Mouse (Mus musculus) small intestine, adult 2 months (tissue): Measurements from ENCODE around the gene Ndufaf8. TPM values are rescaled to one million over a fixed set of nuclear protein-coding genes. Genes with fewer than 3 reads are reported as not detected.

Experiments used
- H3K27ac ChIP-seq: fragments of 200-500 bp; 2 replicates; pipeline ENCODE4 v1.5.1; 2012; ENCODE audit warnings: low read depth, low read length, control low read depth, inconsistent platforms; ENCODE audit not compliant: insufficient read depth
- H3K27me3 ChIP-seq: fragments of 200-500 bp; 2 replicates; pipeline ENCODE4 v1.6.1; 2012; ENCODE audit warnings: mild to moderate bottlenecking, moderate library complexity, low read length, inconsistent platforms; ENCODE audit not compliant: control insufficient read depth, insufficient read depth
- H3K36me3 ChIP-seq: fragments of 200-500 bp; 2 replicates; pipeline ENCODE4 v1.6.1; 2012; ENCODE audit warnings: mild to moderate bottlenecking, low read length, control low read depth, inconsistent platforms; ENCODE audit not compliant: control insufficient read depth, insufficient read depth
- H3K4me1 ChIP-seq: fragments of 200-500 bp; 2 replicates; pipeline ENCODE4 v1.6.1; 2012; ENCODE audit warnings: low read length, inconsistent platforms, mixed read lengths; ENCODE audit not compliant: control insufficient read depth, insufficient read depth, insufficient read length
- H3K4me3 ChIP-seq: fragments of 200-500 bp; 2 replicates; pipeline ENCODE4 v1.5.1; 2012; ENCODE audit warnings: low read depth, mild to moderate bottlenecking, control low read depth, inconsistent platforms, low read length, moderate library complexity
- CTCF ChIP-seq: fragments of 200-500 bp; IDR thresholded peaks from 2 replicates; pipeline ENCODE4 v1.5.1; 2012; ENCODE audit warnings: low read depth, mild to moderate bottlenecking, control low read depth, inconsistent platforms, low read length, moderate library complexity, mixed read lengths; ENCODE audit not compliant: insufficient replicate concordance, insufficient read length; ENCODE audit errors: extremely low read depth
- POLR2A ChIP-seq: fragments of 200-500 bp; IDR thresholded peaks from 2 replicates; pipeline ENCODE4 v1.6.1; 2012; ENCODE audit warnings: low read depth, mild to moderate bottlenecking, control low read depth, inconsistent platforms, low read length, moderate library complexity
- WGBS: fragments of 180-500 bp; shearing (Covaris S2); methylation state at CpG from one replicate; pipeline ENCODE4 v1.1.7; 2018; 5-methylcytosine and 5-hydroxymethylcytosine counted together
- polyA plus RNA-seq: library from polyadenylated mRNA; depleted of rRNA; stranded (reverse); fragments of >200 nt; gene quantifications from 2 replicates; pipeline ENCODE4 v1.2.3, GENCODE M21; 2012

The Ndufaf8 gene
- polyA plus RNA-seq, 1 experiment: 74.1 TPM

- 92% methylated on average over 4 of the region's 4 CpGs for WGBS
- no peak overlapping the region for H3K27ac ChIP-seq
- peaks cover 50% of the 10 kb centered on the region for H3K36me3 ChIP-seq
- H3K4me1 ChIP-seq: 0 out of 2 replicates have a peak, but pooled peaks cover 6% of the 10 kb centered on the region
- no peak for TF ChIP-seq POLR2A
- no peak for TF ChIP-seq CTCF
- H3K27me3 ChIP-seq: no peaks in the 10 kb centered on the region
- H3K4me3 ChIP-seq: no peak overlapping the region
Observed at GRCm38 (mm10) chr11:120090661-120091060, 8.1 kb upstream of the Ndufaf8 start.

GRCm38 (mm10) chr11:120092817-120093591, 5.7 kb upstream of the Ndufaf8 start:
- no peak overlapping the region for H3K4me3 ChIP-seq
- 83% methylated on average over 23 of the region's 23 CpGs for WGBS
- TF ChIP-seq CTCF (no peak), POLR2A (no peak)
- H3K27ac ChIP-seq: no peak overlapping the region
- peaks cover 53% of the 10 kb centered on the region for H3K36me3 ChIP-seq
- H3K27me3 ChIP-seq: no peaks in the 10 kb centered on the region
- H3K4me1 ChIP-seq: peaks cover 3% of the 10 kb centered on the region; the same call in 1 of the 2 replicates

DNA sequence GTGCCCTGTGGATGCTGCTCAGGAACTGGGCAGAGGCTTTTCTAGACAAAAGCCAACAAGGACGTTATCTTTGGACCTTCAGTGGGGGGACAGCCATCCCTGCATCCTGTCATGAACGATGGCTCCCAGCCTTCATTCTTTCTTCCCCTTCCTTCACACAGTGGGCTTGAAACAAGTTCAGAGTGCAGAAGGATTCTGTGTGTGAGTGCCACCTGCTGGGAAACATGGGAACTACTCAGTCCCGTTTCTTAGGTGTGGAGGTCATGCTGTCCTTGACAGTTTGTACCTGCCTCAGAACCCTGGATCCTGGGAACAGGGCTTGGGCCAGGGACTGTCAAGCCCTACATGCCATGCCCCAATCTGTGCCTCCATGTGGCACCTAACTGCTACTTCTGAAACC, 2.3 kb downstream of the Ndufaf8 start:
- WGBS: 5% methylated on average over 3 of the region's 3 CpGs
- Histone ChIP-seq H3K27ac (no peak overlapping the region), H3K4me3 (no peak overlapping the region)

GRCm38 (mm10) chr11:120103431-120103997, 4.8 kb downstream of the Ndufaf8 start:
- Histone ChIP-seq H3K4me1 (peaks cover 8% of the 10 kb centered on the region), H3K27ac (no peak overlapping the region), H3K4me3 (no peak overlapping the region), H3K27me3 (no peaks in the 10 kb centered on the region), H3K36me3 (peaks cover 39% of the 10 kb centered on the region)
- WGBS: 50% methylated on average over 3 of the region's 3 CpGs
- TF ChIP-seq CTCF (no peak), POLR2A (no peak)

More for the DNA sequence above, 2.3 kb downstream of the Ndufaf8 start:
- H3K27me3 ChIP-seq: no peaks in the 10 kb centered on the region
- TF ChIP-seq CTCF: peak; percentile 57; the same call in 1 of the 2 replicates
- TF ChIP-seq POLR2A: no peak
- H3K4me1 ChIP-seq: peaks cover 11% of the 10 kb centered on the region
- H3K36me3 ChIP-seq: peaks cover 27% of the 10 kb centered on the region

GRCm38 (mm10) chr11:120107026-120107425, 8.3 kb downstream of the Ndufaf8 start:
- no peak for TF ChIP-seq POLR2A
- no peak for TF ChIP-seq CTCF
- H3K27me3 ChIP-seq: no peaks in the 10 kb centered on the region
- 60% methylated on average over 2 of the region's 2 CpGs for WGBS
- peaks cover 10% of the 10 kb centered on the region for H3K4me1 ChIP-seq
- H3K27ac ChIP-seq: no peak overlapping the region
- H3K4me3 ChIP-seq: no peak overlapping the region
- H3K36me3 ChIP-seq: peaks cover 47% of the 10 kb centered on the region

DNA sequence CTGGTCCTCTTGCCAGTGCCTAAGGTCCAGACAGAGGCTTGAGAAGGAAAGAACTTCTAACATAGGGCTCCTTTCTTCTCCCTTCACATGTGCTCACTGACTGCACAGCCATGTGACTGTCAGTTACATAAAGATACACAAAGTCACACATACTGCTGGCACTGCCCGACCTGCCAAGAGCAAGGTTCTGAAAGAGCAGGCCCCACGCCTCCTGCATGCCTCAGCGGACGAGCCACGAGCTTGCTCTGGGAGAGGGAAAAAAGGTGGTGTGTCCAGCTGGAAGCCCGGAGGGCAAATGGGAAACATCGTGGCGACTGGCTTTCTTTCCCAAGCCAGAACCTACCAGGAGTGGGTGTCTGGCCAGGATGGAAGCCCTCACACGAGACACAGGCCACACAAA, 9.1 kb downstream of the Ndufaf8 start:
- H3K4me3 ChIP-seq: no peak overlapping the region
- peaks cover 10% of the 10 kb centered on the region for H3K4me1 ChIP-seq
- WGBS: 88% methylated on average over 9 of the region's 9 CpGs
- H3K27me3 ChIP-seq: no peaks in the 10 kb centered on the region
- no peak overlapping the region for H3K27ac ChIP-seq
- peaks cover 47% of the 10 kb centered on the region for H3K36me3 ChIP-seq
- TF ChIP-seq CTCF: no peak
- TF ChIP-seq POLR2A: no peak

DNA sequence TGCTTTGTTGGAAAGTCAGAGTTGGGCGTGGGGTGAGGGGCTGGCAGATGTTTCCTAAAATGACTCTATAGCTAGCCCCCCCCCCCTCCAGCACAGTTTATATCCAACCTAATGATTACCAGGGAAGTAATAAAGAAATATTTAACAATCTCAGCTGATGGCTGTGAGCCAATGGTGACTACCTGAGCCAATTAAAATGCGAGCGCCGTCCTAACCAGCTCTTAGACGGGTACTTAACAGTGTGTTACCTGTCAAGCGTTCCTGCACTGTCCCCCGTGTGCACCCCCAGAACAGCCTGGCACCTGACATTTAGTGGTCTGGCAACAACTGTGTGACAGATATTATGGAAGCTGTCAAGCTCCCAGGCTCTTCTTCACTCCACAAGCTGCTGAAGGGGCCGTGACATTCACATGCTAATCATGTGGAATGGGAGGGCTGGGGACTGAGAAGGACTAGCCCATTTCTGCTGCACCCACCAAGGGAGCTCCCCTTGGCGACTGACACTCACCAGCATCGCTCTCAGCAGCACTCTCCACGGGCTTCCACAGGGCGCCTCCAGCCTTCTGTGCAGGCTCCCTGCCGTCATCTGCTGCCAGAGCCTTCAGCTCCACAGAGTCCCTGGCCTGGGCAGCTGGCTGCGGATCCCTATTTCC, 11.0 kb downstream of the Ndufaf8 start:
- 51% methylated on average over 14 of the region's 14 CpGs for WGBS
- H3K27ac ChIP-seq: no peak overlapping the region
- H3K27me3 ChIP-seq: no peaks in the 10 kb centered on the region
- H3K4me3 ChIP-seq: no peak overlapping the region
- TF ChIP-seq CTCF (no peak), POLR2A (no peak)
- H3K4me1 ChIP-seq: peaks cover 10% of the 10 kb centered on the region
- H3K36me3 ChIP-seq: peaks cover 41% of the 10 kb centered on the region
